Mouse (Mus musculus) embryonic facial prominence, embryonic 11.5 days (tissue): ENCODE results near the gene Gm27027. TPM values are rescaled to one million over a fixed set of nuclear protein-coding genes. Genes with fewer than 3 reads are reported as not detected.

ENCODE experiments used
- ATAC-seq: fragments of 200-750 bp; cut with Nextera tagmentation; replicated peaks from 2 replicates; pipeline ENCODE4 v1.8.0; 2017; ENCODE audit warnings: low read depth; ENCODE audit not compliant: insufficient number of reproducible peaks, low FRiP score, low TSS enrichment
- DNase-seq: peaks from one replicate; pipeline ENCODE4 v3.0.0-alpha.2; 2015; ENCODE audit warnings: low spot score
- H3K27ac ChIP-seq: fragments of 300-500 bp; sonication (generic); replicated peaks from 2 replicates; pipeline ENCODE4 v1.5.1; 2014; ENCODE audit warnings: mild to moderate bottlenecking, low read depth, low read length, control low read depth
- H3K27me3 ChIP-seq: fragments of 300-500 bp; sonication (generic); 2 replicates; pipeline ENCODE4 v1.6.1; 2014; ENCODE audit warnings: mild to moderate bottlenecking, low read length, moderate library complexity, mixed read lengths; ENCODE audit not compliant: control insufficient read depth, insufficient read depth
- H3K36me3 ChIP-seq: fragments of 300-500 bp; sonication (generic); replicated peaks from 2 replicates; pipeline ENCODE4 v1.6.1; 2014; ENCODE audit warnings: low read depth, mild to moderate bottlenecking, low read length, moderate library complexity, mixed read lengths; ENCODE audit not compliant: control insufficient read depth, insufficient read depth
- H3K4me1 ChIP-seq: fragments of 300-500 bp; sonication (generic); 2 replicates; pipeline ENCODE4 v1.6.1; 2014; ENCODE audit warnings: low read length, mixed read lengths; ENCODE audit not compliant: control insufficient read depth, insufficient read depth
- H3K4me2 ChIP-seq: fragments of 300-500 bp; sonication (generic); 2 replicates; pipeline ENCODE4 v1.6.1; 2014; ENCODE audit warnings: low read depth, mild to moderate bottlenecking, control low read depth, low read length, moderate library complexity
- H3K4me3 ChIP-seq: fragments of 300-500 bp; sonication (generic); 2 replicates; pipeline ENCODE4 v1.5.1; 2014; ENCODE audit warnings: low read depth, low read length, control low read depth
- H3K9ac ChIP-seq: fragments of 300-500 bp; sonication (generic); replicated peaks from 2 replicates; pipeline ENCODE4 v1.6.1; 2014; ENCODE audit warnings: mild to moderate bottlenecking, control low read depth, low read length
- H3K9me3 ChIP-seq: fragments of 300-500 bp; sonication (generic); replicated peaks from 2 replicates; pipeline ENCODE4 v1.6.1; 2016; ENCODE audit warnings: mild to moderate bottlenecking, low read length, inconsistent platforms, mixed read lengths; ENCODE audit not compliant: control insufficient read depth
- WGBS: fragments of 180-500 bp; shearing (Covaris S2); extraction: QIAGEN DNeasy Blood & Tissue Kit; methylation state at CpG from one replicate; pipeline ENCODE4 v1.1.7; 2014; 5-methylcytosine and 5-hydroxymethylcytosine counted together
- polyA plus RNA-seq: library from polyadenylated mRNA; unstranded; fragments of >200 nt; fragmentation: Nextera tagmentation; extraction: Ambion mirVana; gene quantifications from 2 replicates; pipeline ENCODE4 v1.2.1, GENCODE M21; 2014

Gene Gm27027
- polyA plus RNA-seq, 1 experiment from 2014 or later: not detected

GRCm38 (mm10) chr2:93956331-93956801 lies 39.8 kb downstream of the Gm27027 start:
- Histone ChIP-seq H3K9ac (peak overlapping the region; percentile 56), H3K36me3 (no peaks in the 10 kb centered on the region), H3K4me2 (peak overlapping the region; percentile 96), H3K27ac (no peak overlapping the region; the same call in 1 of the 2 replicates), H3K27me3 (peaks cover 26% of the 10 kb centered on the region), H3K9me3 (no peaks in the 10 kb centered on the region), H3K4me3 (peak overlapping the region; percentile 60), H3K4me1 (no peaks in the 10 kb centered on the region; the same call in 1 of the 2 replicates)
- DNase-seq (peak; percentile 65), ATAC-seq (peak; percentile 45; the same call in 1 of the 2 replicates)
- under 1% methylated on average over 36 of the region's 44 CpGs for WGBS

GRCm38 (mm10) chr2:93955886-93956285 lies 40.3 kb downstream of the Gm27027 start:
- peak; percentile 29 for DNase-seq
- ATAC-seq: no peak
- H3K36me3 ChIP-seq: no peaks in the 10 kb centered on the region
- H3K4me3 ChIP-seq: peak overlapping the region; percentile 60
- no peak overlapping the region for H3K27ac ChIP-seq
- peak overlapping the region; percentile 96 for H3K4me2 ChIP-seq
- peak overlapping the region; percentile 56 for H3K9ac ChIP-seq
- peaks cover 26% of the 10 kb centered on the region for H3K27me3 ChIP-seq
- no peaks in the 10 kb centered on the region; the same call in 1 of the 2 replicates for H3K4me1 ChIP-seq
- WGBS: under 1% methylated on average over 31 of the region's 31 CpGs
- H3K9me3 ChIP-seq: no peaks in the 10 kb centered on the region

GRCm38 (mm10) chr2:93954781-93955578 lies 41.2 kb downstream of the Gm27027 start:
- ATAC-seq: no peak
- WGBS: under 1% methylated on average over 32 of the region's 32 CpGs

GRCm38 (mm10) chr2:93953726-93954125 lies 42.4 kb downstream of the Gm27027 start:
- H3K9me3 ChIP-seq: no peaks in the 10 kb centered on the region
- ATAC-seq: no peak
- H3K4me3 ChIP-seq: no peak overlapping the region
- no peak overlapping the region for H3K9ac ChIP-seq
- no peaks in the 10 kb centered on the region for H3K36me3 ChIP-seq
- no peaks in the 10 kb centered on the region; the same call in 1 of the 2 replicates for H3K4me1 ChIP-seq
- WGBS: 82% methylated on average over 9 of the region's 9 CpGs
- DNase-seq: no peak
- H3K27me3 ChIP-seq: peaks cover 26% of the 10 kb centered on the region
- no peak overlapping the region for H3K4me2 ChIP-seq
- no peak overlapping the region for H3K27ac ChIP-seq

More at GRCm38 (mm10) chr2:93954781-93955578, 41.2 kb downstream of the Gm27027 start:
- Histone ChIP-seq H3K9ac (no peak overlapping the region; the same call in 1 of the 2 replicates), H3K9me3 (no peaks in the 10 kb centered on the region), H3K27me3 (peaks cover 26% of the 10 kb centered on the region), H3K27ac (no peak overlapping the region), H3K4me1 (no peaks in the 10 kb centered on the region; the same call in 1 of the 2 replicates), H3K4me2 (peak overlapping the region; percentile 96), H3K36me3 (no peaks in the 10 kb centered on the region), H3K4me3 (peak overlapping the region; percentile 60)
- peak; percentile 32 for DNase-seq

GRCm38 (mm10) chr2:93946976-93947375 lies 49.2 kb downstream of the Gm27027 start:
- no peaks in the 10 kb centered on the region for H3K9me3 ChIP-seq
- H3K4me1 ChIP-seq: no peaks in the 10 kb centered on the region
- no peak overlapping the region for H3K27ac ChIP-seq
- 51% methylated on average over 5 of the region's 5 CpGs for WGBS
- no peaks in the 10 kb centered on the region for H3K27me3 ChIP-seq
- no peak overlapping the region for H3K4me2 ChIP-seq
- no peak overlapping the region for H3K9ac ChIP-seq
- no peaks in the 10 kb centered on the region for H3K36me3 ChIP-seq
- no peak for DNase-seq
- ATAC-seq: no peak
- no peak overlapping the region for H3K4me3 ChIP-seq

GRCm38 (mm10) chr2:93944855-93945254 lies 51.3 kb downstream of the Gm27027 start:
- Histone ChIP-seq H3K27me3 (no peaks in the 10 kb centered on the region), H3K4me3 (no peak overlapping the region), H3K4me2 (no peak overlapping the region), H3K9me3 (no peaks in the 10 kb centered on the region), H3K36me3 (no peaks in the 10 kb centered on the region), H3K27ac (no peak overlapping the region), H3K9ac (no peak overlapping the region), H3K4me1 (no peaks in the 10 kb centered on the region)
- DNase-seq: no peak
- WGBS: 92% methylated on average over 4 of the region's 4 CpGs
- ATAC-seq: no peak

GRCm38 (mm10) chr2:93944099-93944498 lies 52.1 kb downstream of the Gm27027 start:
- H3K9ac ChIP-seq: no peak overlapping the region
- no peak overlapping the region for H3K27ac ChIP-seq
- H3K4me3 ChIP-seq: no peak overlapping the region
- no peak overlapping the region for H3K4me2 ChIP-seq
- H3K9me3 ChIP-seq: no peaks in the 10 kb centered on the region
- no peaks in the 10 kb centered on the region for H3K27me3 ChIP-seq
- H3K36me3 ChIP-seq: no peaks in the 10 kb centered on the region
- no peaks in the 10 kb centered on the region for H3K4me1 ChIP-seq
- 85% methylated on average over 2 of the region's 2 CpGs for WGBS
- no peak for DNase-seq
- ATAC-seq: no peak

GRCm38 (mm10) chr2:93941670-93942069 lies 54.5 kb downstream of the Gm27027 start:
- Histone ChIP-seq H3K27me3 (no peaks in the 10 kb centered on the region), H3K4me2 (no peak overlapping the region)

More at GRCm38 (mm10) chr2:93941670-93942069, 54.5 kb downstream of the Gm27027 start:
- H3K4me3 ChIP-seq: no peak overlapping the region
- H3K4me1 ChIP-seq: no peaks in the 10 kb centered on the region
- ATAC-seq (no peak), DNase-seq (no peak)
- H3K9ac ChIP-seq: no peak overlapping the region
- H3K36me3 ChIP-seq: no peaks in the 10 kb centered on the region
- H3K27ac ChIP-seq: no peak overlapping the region
- H3K9me3 ChIP-seq: no peaks in the 10 kb centered on the region
- 84% methylated on average over 11 of the region's 11 CpGs for WGBS
